Mouse (Mus musculus) adipose tissue, adult 10 weeks (tissue): ENCODE measurements around the gene Wdr43. TPM values are rescaled to one million over a fixed set of nuclear protein-coding genes. Genes with fewer than 3 reads are reported as not detected.

Experiments used
- polyA plus RNA-seq: library from polyadenylated mRNA; stranded (reverse); fragments of 350-450 nt; fragmentation: Illumina TruSeq; extraction: RNeasy Lipid Tissue Mini Kit (QIAGEN cat#74804); gene quantifications from one replicate; pipeline ENCODE4 v1.2.3, GENCODE M21; 2014; ENCODE audit warnings: low read depth, low replicate concordance

Gene Wdr43
- 30.3 TPM for polyA plus RNA-seq

DNA sequence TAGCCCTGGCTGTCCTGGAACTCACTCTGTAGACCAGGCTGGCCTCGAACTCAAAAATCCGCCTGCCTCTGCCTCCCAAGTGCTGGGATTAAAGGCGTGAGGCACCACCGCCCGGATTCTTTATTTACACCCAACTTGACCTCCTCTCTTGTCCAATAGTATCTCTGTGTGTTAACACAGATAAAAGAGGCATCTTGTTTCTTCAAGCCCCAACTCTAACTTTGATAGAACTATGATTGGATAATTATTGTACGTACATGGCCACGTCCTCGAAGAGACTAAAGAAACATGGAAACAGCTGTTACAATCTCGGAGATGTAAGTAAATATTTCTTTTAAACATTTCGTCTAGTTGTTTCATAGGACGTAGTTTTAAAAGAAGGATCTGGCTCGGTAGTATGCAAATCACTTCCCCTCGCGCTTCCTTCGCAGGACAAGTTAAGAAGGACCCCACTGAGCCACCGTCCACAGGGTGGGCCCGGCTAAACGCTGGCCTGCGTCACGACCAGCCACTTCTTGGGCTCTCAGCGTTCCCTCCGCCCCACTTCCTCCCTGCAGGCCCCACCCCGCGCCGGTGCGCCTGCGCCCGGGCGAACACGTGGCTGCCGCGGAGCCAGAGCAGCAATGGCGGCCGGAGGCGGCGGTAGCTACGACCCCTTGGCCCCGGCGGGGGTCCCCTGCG, at the start of gene Wdr43:
TSS of gene Wdr43 (plus strand) at position 258 of the 681 bp plus-strand sequence.

GRCm38 (mm10) chr17:71673092-71673491, 57.4 kb downstream of the Wdr43 start, which contains the start of gene Togaram2:
Gene Togaram2, plus strand, starts transcription at chr17:71673261.

Other genes starting within 250 kb of the Wdr43 start
- not detected for gene Gm4707, start 156.0 kb upstream of the Wdr43 start, polyA plus RNA-seq
- 26.4 TPM for gene Smchd1, start 140.6 kb upstream of the Wdr43 start, polyA plus RNA-seq
- gene Ndc80, start 89.0 kb upstream of the Wdr43 start, polyA plus RNA-seq = 1.3 TPM
- 2.5 TPM for gene Spdya, start 63.8 kb upstream of the Wdr43 start, polyA plus RNA-seq
- 3.0 TPM for gene Togaram2, start 57.4 kb downstream of the Wdr43 start, polyA plus RNA-seq
- gene Pcare, start 137.0 kb downstream of the Wdr43 start, polyA plus RNA-seq = 0.05 TPM
- gene Clip4, start 152.6 kb downstream of the Wdr43 start, polyA plus RNA-seq = 11.5 TPM